Mouse (Mus musculus) cerebral cortex, adult 2 months (tissue): Measurements from ENCODE around the gene Cfap99.

ENCODE experiments used
- WGBS: fragments of 180-500 bp; shearing (Covaris S2); methylation state at CpG from one replicate; pipeline ENCODE4 v1.1.7; 2018; 5-methylcytosine and 5-hydroxymethylcytosine counted together

Cfap99 gene

DNA sequence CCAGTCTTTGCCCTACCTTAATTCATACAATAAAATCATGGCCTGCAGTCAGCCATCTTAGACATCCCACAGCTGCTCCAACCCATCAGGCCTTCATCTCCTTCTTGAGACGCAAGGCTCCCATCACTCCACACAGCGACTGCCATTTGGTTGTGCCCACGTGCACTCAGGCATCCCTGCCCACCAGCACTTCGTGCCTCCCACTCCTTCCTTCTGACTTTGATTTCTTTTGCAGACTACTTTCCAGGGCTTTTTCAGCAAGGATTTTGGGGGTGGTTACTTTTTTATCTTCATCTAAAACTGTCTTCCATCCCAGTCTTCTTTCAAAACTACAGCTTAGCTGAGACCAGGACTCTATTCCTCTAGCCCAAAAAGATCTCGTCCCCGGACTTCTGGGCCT lies 11.7 kb upstream of the Cfap99 start:
- WGBS: 41% methylated on average over 6 of the region's 6 CpGs

DNA sequence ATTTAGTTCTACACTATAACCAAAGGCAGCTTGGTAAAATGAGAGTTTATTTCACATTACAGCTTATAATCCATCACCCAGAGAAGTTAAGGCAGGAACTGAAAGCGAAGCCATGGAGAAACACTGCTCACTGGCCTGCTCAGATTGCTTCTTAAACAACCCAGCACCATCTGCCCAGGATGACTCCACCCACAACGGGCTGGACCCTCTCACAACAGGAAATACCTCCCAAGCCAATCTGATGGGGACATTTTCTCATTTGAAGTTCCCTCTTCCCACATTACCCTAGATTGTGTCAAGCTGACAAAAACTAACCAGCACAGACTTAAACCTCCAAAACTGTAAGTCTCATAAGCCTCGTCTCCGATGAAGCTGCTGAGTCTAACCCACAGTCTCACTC lies 10.3 kb upstream of the Cfap99 start:
- 45% methylated on average over 4 of the region's 4 CpGs for WGBS

DNA sequence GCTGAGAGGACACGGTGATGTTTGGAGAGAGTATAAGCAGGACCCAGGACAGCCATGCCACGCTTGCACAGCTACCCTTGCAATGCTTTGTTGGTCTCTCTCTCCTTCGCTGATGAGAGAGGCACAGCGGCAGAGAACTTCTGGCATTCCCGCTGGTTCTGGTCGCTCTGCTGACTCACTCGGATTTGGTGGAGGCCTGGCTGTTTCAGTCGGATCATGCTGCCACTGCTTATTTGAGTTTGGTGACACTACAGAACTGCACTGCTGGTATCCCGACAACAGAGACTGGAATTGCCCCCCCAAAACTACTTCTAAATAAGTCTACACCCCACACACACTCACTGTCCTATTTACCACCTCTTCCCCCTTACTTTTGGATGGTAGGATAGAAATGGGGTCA lies 9.2 kb upstream of the Cfap99 start:
- 57% methylated on average over 9 of the region's 9 CpGs for WGBS

DNA sequence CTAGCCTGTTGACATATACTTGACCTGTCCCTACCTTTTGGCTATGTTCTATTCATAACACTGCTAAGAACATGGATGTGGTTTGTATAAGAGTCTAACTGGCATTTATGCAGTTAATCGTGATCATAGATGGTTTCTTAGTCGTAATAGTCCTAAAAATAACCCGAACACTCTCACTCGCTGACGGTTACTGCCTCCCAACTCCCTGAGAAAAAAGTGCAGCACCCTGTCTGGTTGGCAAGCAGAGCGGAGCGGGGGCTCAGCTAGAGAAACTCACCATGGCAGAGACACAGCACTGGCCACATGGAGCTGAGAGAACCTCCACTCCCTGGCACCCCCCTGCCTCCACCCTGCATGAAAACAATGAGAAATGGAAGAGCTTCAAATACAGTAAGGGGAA lies 7.4 kb upstream of the Cfap99 start:
- WGBS: 37% methylated on average over 7 of the region's 7 CpGs

DNA sequence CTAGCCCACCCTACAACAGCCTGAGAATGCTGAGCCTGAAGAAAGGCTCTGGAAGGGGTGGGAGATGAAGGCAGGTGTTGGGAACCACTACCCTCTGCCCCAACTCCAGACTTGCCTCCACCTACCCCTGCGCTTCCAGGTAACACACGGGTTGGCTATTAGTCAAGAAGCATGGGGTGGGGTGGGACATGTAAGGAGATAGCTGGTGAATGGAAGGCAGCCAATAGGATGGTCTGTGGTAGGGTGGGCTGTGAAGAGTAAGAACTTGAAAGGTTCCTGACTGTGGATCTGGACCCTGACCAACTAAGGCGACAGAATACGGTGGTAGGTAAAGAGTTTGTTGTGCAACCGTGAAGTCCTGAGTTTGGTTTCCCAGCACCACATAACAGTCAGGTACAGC lies 5.0 kb upstream of the Cfap99 start:
- WGBS: 86% methylated on average over 5 of the region's 5 CpGs

DNA sequence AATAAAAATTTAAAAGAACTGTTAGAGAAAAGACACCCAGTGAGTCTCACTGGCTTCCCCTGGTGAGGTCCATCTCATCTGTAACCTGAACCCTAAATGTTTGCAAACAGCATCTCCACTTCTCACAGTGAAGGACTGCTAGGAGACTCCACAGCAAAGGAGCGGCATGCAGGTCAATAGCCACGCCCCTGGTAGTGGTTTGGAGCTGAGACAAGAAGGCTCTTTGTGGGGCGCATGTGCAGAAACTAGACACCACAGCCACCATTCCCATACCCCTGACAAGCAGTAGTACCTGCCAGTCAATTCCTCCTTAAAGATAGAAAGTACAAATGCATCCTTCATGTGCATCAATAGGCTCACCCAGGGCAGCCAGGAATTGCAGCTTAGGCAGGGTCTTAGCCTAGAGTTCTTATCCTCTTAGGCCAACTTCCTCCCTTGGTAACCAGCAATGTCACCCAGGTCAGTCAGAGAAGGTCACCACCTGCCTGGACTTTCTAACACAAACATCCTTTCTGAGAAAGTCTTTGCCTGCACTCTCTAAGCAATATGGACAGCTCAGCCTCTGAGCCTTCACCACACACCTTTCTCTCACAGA lies 4.1 kb upstream of the Cfap99 start:
- WGBS: 63% methylated on average over 3 of the region's 3 CpGs

DNA sequence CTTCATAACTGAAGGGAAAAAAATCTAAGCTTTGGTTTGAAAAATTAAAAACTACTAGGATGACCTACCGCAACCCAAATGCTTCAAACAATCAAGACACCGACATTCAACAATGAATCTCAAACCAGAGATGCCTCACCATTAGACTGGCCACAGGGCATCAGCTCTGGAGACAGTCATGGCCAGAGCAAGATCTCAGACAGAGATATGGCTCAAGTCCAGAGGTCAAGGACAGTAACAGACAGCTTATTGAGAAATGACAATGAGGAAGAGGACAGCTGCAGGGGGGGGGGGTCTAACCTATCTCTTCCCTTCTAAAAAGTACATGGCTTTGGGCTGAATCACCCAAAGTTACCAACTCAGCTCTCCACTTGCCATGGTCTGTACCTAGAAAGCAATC lies 3.1 kb upstream of the Cfap99 start:
- WGBS: 73% methylated on average over 2 of the region's 2 CpGs

DNA sequence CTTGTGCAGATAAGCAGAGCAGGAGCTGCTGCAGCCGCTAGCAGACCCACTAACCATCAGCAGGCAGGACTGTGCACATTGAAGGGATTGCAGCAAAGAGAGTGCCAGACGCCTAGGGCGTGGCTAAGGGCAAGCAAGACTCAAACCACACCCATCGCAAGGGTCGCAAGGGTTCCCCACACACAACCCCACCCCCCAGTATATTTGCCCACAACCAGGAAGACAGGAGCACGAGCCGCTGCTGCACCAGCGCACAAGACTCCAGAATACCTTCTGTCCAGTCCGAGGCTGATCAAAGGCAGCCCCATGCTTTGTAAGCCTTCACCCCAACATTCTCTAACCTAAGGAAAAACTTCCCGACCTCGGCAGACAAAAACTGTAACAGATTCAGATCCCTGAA lies 1.9 kb upstream of the Cfap99 start:
- WGBS: 7% methylated on average over 11 of the region's 11 CpGs

DNA sequence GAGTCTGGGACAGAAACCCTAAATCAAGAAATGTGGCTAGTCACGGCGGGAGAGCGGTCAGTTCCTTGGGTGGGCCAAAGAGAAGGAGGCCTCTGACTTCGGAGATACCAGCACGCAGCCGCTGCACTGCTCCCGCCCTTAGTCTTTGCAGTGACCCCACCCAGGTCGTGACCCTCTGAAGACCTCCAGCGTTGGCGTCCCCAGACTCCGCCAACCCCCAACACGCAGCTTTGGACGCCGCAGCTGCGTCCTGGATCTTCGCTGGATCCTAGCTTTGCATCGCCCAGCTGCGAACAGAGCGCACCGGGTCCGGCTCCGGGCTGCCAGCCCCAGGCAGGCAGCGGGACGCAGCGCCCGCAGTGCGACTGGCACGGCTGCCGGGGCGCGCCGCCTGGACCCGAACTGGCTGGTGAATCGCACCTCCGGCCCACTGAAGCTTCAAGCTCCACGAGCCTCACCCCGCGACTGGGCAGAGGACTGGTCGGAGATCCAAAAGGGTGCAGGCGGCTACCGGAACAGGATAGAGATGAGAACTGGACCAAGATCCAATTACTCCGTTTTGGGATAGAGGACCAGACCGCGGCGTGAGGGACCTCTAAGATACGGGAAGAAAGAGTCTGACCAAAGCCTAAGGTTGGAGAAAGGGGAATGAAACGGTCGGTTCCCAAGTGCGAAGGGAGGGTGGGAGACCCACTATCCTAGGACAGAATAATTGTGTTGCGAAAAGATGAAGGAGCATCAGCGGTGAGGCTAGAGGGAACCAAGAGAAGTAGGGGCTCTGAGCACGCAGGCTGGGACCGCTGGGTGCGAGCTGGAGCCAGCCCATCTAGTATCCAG lies 1.2 kb upstream of the Cfap99 start:
- under 1% methylated on average over 54 of the region's 54 CpGs for WGBS

DNA sequence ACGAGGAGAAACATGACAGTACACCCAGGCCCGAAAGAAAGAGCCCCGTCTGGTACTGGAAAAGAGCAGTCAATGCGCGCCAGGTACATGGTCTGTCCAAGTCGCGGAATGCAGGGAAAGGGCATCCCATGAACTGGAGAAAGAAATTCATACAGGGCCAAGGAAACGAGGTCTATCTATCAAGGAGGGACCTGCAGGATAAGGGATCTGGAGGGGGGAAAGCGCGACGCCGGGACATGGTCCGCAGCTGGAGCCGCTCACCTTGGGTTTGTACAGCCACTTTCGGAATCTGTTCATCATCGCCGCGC lies 608 bp upstream of the Cfap99 start:
- under 1% methylated on average over 18 of the region's 18 CpGs for whole genome bisulfite sequencing

DNA sequence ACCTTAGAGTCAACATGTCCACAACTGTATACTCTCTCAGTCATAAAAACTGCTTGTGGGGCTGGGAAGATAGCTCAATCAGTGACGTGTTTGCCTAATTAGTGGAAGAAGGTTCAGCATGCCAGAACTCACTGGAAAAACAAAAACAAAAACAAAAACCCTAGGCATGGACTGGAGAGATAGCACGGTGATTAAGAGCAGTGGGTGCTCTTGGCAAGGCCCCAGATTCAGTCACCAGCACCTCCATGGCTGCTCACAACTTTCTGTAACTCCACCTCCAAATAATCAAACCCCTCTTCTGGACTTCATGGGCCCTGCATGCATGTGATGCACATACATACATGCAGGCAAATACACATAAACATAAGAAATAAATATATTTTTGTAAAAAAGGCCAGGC lies 886 bp downstream of the Cfap99 start:
- 36% methylated on average over 2 of the region's 2 CpGs for WGBS

DNA sequence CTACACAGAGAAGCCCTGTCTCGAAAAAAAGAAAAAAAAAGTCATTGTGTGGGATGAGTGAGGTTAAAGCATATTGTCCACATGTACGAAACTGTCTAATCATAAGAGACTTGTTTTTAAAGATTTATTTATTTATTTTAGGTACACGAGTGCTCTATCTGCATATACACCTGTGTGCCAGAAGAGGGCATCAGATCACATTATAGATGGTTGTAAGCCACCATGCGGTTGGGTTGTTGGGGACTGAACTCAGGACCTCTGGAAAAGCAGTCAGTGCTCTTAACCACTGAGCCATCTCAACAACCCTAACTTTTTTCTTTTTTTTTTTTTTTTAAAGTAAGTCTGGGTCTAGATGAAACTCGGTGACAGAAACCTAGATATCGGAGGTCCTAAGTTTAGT lies 5.0 kb downstream of the Cfap99 start:
- WGBS: 81% methylated on average over 6 of the region's 6 CpGs

DNA sequence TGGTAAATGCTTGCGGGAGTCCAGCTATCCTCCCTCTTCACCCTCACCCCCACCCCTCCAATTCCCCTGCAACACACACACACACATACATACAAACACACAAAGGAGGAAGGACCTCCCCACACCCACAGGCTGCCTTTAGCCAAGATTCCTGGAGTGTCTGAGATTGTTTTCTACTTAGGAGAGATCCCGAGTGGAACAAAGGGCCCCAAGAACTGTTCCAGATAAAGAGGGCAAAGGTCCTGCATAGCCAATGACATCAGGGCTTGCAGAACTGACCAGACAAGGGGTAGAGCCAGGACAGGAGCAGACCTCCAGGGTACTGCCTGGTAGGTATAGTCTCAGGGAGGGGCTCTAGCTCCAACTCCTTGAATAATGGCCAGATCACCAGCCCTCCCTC lies 6.3 kb downstream of the Cfap99 start:
- 63% methylated on average over 2 of the region's 2 CpGs for WGBS

DNA sequence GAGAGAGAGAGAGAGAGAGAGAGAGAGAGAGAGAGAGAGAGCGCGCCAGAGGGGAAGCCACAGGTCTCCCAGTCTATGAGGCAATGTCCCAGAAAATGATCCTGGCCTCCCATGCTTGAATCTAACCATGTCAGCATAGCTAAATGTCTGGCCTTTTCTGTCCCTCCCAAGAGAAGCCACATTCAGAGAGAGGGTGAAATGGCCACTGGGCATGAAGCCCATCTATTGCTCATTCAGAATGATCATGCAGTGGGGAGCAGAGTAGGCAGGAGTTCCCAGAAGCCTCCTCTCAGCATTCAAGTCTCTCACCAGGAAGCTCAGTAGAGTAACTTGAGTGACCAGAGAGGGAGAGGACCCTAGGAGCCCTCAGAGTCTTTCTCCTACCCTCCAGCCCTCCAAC lies 6.7 kb downstream of the Cfap99 start:
- 83% methylated on average over 2 of the region's 2 CpGs for WGBS

DNA sequence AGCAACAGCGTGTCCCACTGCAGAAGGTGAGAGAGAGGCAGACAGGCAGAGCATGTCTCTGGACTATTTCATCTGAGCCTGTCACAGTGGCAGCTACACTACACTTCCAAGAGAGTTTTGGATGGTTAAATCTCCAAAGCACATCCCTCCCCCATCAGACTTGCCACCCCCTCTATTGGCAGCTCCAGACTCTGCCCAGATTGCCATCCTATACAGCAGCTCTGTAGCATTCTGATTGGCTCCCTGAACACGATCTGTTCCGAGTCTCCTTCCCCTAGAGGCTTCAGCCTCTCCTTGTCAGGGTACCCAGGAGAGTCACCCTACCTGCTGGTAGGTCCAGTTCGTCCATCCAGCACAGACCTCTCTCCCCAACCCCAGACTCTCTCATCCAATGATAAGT lies 9.7 kb downstream of the Cfap99 start:
- 36% methylated on average over 4 of the region's 4 CpGs for WGBS

DNA sequence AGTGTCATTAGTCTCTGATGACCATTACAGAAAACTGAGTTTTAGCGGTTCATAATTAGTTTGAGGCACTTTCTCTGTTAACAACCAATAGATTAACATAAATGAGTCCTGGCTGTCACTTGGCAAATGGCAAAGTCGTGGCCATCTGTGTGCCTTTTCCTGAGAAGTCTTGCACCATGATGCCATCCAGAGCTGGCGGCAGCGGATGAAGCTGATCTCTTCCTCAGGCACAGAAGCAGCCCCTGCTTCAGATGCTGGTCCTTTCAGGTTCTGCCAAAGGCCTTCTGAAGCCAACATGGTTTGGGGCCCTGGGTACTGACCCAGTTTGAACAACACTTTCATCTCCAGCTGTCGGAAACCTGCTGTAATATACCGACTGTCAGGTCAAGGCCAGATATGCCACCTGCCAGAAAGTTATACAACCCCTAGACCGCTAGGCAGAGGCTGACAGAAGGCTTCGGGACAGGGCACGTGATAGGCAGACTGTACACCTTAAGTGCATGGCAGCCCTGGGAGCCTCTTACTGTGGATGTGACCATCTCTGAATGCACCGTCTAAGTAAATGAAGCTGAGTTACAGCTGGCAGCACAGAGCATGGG lies 10.6 kb downstream of the Cfap99 start:
- WGBS: 81% methylated on average over 10 of the region's 10 CpGs

DNA sequence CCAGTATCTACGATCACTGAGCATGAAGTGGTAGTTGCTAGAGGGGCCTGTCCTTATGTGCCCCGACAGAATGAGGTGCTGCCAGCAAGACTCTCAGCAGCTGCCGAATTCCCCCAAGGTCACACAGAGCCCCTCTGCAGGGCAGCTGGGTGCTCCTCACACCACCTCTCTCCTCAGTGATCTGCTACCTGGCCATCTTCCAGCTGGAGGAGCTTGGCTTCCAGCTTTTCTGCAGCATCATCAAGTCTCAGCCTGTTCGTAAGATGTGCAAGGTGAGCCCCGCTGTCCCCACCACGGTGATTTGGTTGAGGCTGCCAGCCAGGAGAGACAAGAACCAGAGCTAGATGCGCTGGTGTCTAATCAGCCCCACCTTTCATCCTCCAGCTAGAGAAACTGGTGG lies 14.0 kb downstream of the Cfap99 start:
- WGBS: 81% methylated on average over 7 of the region's 7 CpGs

DNA sequence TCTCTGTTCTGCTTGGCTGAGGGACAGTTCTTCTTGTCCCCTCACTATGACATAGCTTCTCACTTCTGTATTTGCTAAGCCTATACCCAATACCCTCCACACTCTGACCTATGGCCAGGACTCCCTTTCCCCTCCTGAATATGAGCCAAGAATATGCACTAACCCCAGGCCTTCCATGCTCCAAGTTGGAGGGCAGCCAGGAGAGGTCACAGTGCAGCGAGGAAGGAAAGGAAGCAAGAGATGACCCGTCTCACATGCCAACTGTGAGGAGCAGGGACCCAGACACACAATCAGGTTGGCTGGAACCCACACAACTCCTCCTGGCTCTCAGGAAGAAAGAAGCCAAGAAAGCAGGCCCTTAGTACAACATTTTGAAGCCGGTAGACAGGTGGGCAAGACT lies 20.6 kb downstream of the Cfap99 start:
- WGBS: 73% methylated on average over 3 of the region's 3 CpGs

DNA sequence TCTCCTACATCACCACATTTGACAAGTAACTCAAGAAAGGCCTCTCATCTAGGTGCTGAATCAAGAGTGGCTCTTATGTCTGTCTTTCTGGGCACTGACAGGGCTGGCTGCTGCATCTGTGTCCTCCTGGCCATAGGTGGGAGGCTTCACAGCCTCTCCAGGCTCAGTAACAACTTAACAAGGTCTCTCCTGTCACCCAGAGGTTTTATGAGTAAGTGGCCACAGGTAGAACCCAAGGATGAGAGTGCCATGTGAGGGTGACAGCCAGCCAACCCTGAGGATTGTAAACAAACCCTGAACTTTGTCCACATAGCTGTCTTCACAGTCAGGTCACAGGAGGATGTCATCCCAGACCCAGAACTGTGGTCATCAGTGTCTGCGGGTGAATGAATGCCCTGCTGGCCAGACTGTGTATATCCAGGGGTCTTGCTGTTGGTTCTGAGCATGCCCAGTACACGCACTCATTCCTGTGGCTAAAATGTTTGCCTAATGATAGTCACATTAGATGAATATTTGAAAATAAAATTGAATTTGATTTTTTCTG lies 31.2 kb downstream of the Cfap99 start:
- 83% methylated on average over 2 of the region's 2 CpGs for WGBS

DNA sequence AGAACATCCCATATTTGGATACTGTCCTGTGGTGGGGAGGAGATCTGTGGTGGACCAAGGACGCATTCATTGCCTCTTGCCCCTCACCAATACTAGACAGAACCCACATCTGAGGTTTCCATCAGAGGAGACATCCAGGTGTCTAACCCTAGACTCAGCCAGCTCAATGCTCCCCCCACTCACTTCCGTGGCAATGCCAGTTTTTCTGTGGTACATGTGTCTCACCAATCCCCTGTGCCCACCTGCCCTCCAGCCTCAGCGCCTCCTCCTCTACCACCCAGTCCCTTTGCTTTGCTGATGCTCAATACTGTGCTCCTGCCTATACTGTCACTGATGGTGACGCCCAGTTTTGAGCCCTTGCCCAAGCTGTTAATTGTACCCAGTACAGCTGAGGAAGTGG lies 32.8 kb downstream of the Cfap99 start:
- 87% methylated on average over 4 of the region's 4 CpGs for WGBS

DNA sequence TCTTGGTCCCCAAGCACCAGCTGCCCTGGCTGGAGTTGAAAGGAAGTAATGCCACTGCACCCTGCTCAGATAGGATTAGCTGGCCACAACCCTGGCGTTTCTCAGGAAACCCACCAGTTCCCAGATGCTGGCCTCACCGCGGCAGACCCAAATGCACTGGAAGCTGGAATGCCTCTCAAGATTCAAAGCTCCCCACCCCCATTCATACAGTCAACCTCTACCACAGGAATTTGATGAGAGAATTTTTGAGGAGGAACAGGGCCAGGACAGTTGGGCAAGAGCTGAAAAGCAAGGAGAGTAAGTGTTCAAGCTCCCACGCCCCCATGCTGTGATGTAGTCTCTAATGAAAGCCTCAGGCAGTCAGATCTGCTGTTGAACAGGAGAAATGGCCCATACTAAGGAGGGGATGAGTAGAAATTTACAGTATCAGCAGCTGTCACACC lies 37.9 kb downstream of the Cfap99 start:
- WGBS: 45% methylated on average over 4 of the region's 4 CpGs

DNA sequence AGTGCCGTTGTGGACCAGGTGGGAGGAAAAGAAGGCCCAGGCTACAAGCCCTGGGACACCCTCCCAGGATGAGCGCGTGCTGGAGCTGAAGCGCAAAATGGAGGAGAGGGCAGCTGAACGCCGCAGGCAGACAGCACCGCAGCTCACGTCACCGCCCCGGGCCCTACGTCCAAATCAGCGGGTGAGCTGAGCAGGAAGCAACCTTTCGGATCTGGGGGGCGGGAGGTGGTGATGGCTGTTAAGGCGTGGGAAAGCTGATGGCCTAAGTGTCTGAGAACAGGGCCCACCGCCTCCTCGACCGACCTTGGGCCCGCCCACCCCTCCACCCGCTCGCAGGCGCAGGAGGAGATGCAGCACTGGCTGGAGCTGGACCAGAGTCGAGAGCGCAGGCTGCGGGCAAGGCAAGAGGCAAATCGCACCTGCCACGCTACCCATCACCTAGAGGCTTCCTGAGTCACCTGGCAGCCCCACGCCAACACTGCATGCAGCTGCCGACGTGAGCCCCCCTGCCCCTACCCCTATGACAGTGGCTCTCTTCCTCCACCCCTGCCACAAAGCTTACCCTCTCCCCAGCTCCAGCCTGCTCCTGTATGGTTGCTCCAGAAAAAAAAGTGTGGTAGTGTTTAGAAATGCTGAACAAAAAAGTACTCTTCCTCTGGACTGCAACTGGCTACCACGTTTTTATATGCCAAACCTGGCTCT lies 38.6 kb downstream of the Cfap99 start:
- 24% methylated on average over 31 of the region's 31 CpGs for WGBS
